Mouse (Mus musculus): ENCODE results near the gene 4931422A03Rik. TPM values are rescaled to one million over a fixed set of nuclear protein-coding genes. Genes with fewer than 3 reads are reported as not detected.

4931422A03Rik gene
- total and polyA plus RNA-seq, 3 experiments = 0.50 to 4.9 TPM; not detected in 1

- Histone ChIP-seq H3K79me2 (ENCODE audit: control insufficient read depth, insufficient read depth, low read length, poor library complexity) (no peaks in the 10 kb centered on the region), H3K4me3 (ENCODE audit: control insufficient read depth in 1 of 2, insufficient read depth in 1 of 2, low read depth in 2 of 2, low read length in 2 of 2) (no peak overlapping the region), H3K9ac (ENCODE audit: control insufficient read depth, low read depth, low read length, poor library complexity, severe bottlenecking) (no peak overlapping the region), H3K36me3 (ENCODE audit: control insufficient read depth in 1 of 2, insufficient read depth in 2 of 2, low read length in 2 of 2) (peaks cover 8 to 20% of the 10 kb centered on the region in 2 experiments), H3K4me1 (ENCODE audit: control insufficient read depth in 1 of 2, insufficient read depth in 2 of 2, low read length in 2 of 2) (no peaks in the 10 kb centered on the region), H3K27me3 (ENCODE audit: control insufficient read depth in 1 of 2, insufficient read depth in 2 of 2, low read length in 2 of 2) (no peaks in the 10 kb centered on the region), H3K9me3 (replicated peaks; ENCODE audit: insufficient read depth, low read length) (no peaks in the 10 kb centered on the region), H3K27ac (ENCODE audit: control insufficient read depth, low read depth, low read length) (no peak overlapping the region)
- no peak for DNase-seq (ENCODE audit: low read depth, low spot score)
- TF ChIP-seq RAD21 (IDR thresholded peaks at IDR 0.05; ENCODE audit: low read depth, low read length) (no peak), ZC3H11A (IDR thresholded peaks at IDR 0.05; ENCODE audit: low read depth, low read length) (no peak), NRF1 (IDR thresholded peaks at IDR 0.05; ENCODE audit: insufficient read depth, low read depth, low read length, poor library complexity, severe bottlenecking) (no peak), MAFK (IDR thresholded peaks at IDR 0.05; ENCODE audit: borderline replicate concordance, low read depth, low read length) (no peak), SIN3A (IDR thresholded peaks at IDR 0.05; ENCODE audit: low read length) (no peak), GABPA (IDR thresholded peaks at IDR 0.05; ENCODE audit: low read depth, low read length) (no peak), MAZ (IDR thresholded peaks at IDR 0.05; ENCODE audit: low read depth, low read length) (no peak), HCFC1 (IDR thresholded peaks at IDR 0.05; ENCODE audit: low read depth, low read length) (no peak), USF2 (IDR thresholded peaks at IDR 0.05; ENCODE audit: borderline replicate concordance in 1 of 2, insufficient read depth in 1 of 2, low read depth in 1 of 2, low read length in 2 of 2) (no peak)
Observed at GRCm38 (mm10) chr2:104038236-104038635, 10.1 kb upstream of the 4931422A03Rik start.

- Histone ChIP-seq H3K9ac (ENCODE audit: control insufficient read depth, low read depth, low read length, poor library complexity, severe bottlenecking) (no peak overlapping the region), H3K36me3 (ENCODE audit: control insufficient read depth in 1 of 2, insufficient read depth in 2 of 2, low read length in 2 of 2) (peaks cover 8 to 15% of the 10 kb centered on the region in 2 experiments), H3K4me1 (ENCODE audit: control insufficient read depth in 1 of 2, insufficient read depth in 2 of 2, low read length in 2 of 2) (no peaks in the 10 kb centered on the region), H3K27me3 (ENCODE audit: control insufficient read depth in 1 of 2, insufficient read depth in 2 of 2, low read length in 2 of 2) (no peaks in the 10 kb centered on the region), H3K4me3 (ENCODE audit: control insufficient read depth in 1 of 2, insufficient read depth in 1 of 2, low read depth in 2 of 2, low read length in 2 of 2) (no peak overlapping the region), H3K27ac (ENCODE audit: control insufficient read depth, low read depth, low read length) (no peak overlapping the region), H3K9me3 (replicated peaks; ENCODE audit: insufficient read depth, low read length) (no peaks in the 10 kb centered on the region), H3K79me2 (ENCODE audit: control insufficient read depth, insufficient read depth, low read length, poor library complexity) (no peaks in the 10 kb centered on the region; the same call in 1 of the 2 replicates)
- no peak for DNase-seq (ENCODE audit: low read depth, low spot score)
- TF ChIP-seq SMC3 (IDR thresholded peaks at IDR 0.05; ENCODE audit: low read depth, low read length) = no peak
- no peak for TF ChIP-seq E2F4 (IDR thresholded peaks at IDR 0.05; ENCODE audit: borderline replicate concordance, low read depth, low read length)
- TF ChIP-seq GATA1 (IDR thresholded peaks at IDR 0.05; ENCODE audit: low read depth, low read length) = 0 out of 2 replicates have a peak, but pooled peaks have one; percentile 15
Observed at GRCm38 (mm10) chr2:104036316-104036715, 8.2 kb upstream of the 4931422A03Rik start.

- H3K36me3 ChIP-seq (ENCODE audit: control insufficient read depth in 1 of 2, insufficient read depth in 2 of 2, low read length in 2 of 2) = peaks cover 8 to 15% of the 10 kb centered on the region in 2 experiments
- H3K9me3 ChIP-seq (replicated peaks; ENCODE audit: insufficient read depth, low read length) = no peaks in the 10 kb centered on the region
- no peak overlapping the region for H3K4me3 ChIP-seq (ENCODE audit: control insufficient read depth in 1 of 2, insufficient read depth in 1 of 2, low read depth in 2 of 2, low read length in 2 of 2)
- TF ChIP-seq SMC3 (IDR thresholded peaks at IDR 0.05; ENCODE audit: low read depth, low read length) (no peak), ZNF384 (IDR thresholded peaks at IDR 0.05; ENCODE audit: low read depth, low read length) (no peak), USF1 (IDR thresholded peaks at IDR 0.05; ENCODE audit: low read depth, low read length) (no peak), USF2 (IDR thresholded peaks at IDR 0.05; ENCODE audit: borderline replicate concordance in 1 of 2, insufficient read depth in 1 of 2, low read depth in 1 of 2, low read length in 2 of 2) (no peak), TBP (IDR thresholded peaks at IDR 0.05; ENCODE audit: low read depth, low read length) (no peak), ZKSCAN1 (IDR thresholded peaks at IDR 0.05; ENCODE audit: low read depth, low read length) (no peak), MEF2A (IDR thresholded peaks at IDR 0.05; ENCODE audit: extremely low read depth, insufficient replicate concordance, low read depth, low read length, poor library complexity, severe bottlenecking) (no peak), SIN3A (IDR thresholded peaks at IDR 0.05; ENCODE audit: low read length) (no peak), TAL1 (IDR thresholded peaks at IDR 0.05; ENCODE audit: low read length) (no peak), TCF12 (IDR thresholded peaks at IDR 0.05; ENCODE audit: low read depth, low read length) (no peak), UBTF (IDR thresholded peaks at IDR 0.05; ENCODE audit: borderline replicate concordance, insufficient read depth, low read depth, low read length) (no peak), MAZ (IDR thresholded peaks at IDR 0.05; ENCODE audit: low read depth, low read length) (no peak), GATA1 (IDR thresholded peaks at IDR 0.05; ENCODE audit: low read depth, low read length) (no peak), CHD1 (IDR thresholded peaks at IDR 0.05; ENCODE audit: low read depth, low read length) (no peak), MXI1 (IDR thresholded peaks at IDR 0.05; ENCODE audit: low read depth, low read length) (no peak)
- H3K27me3 ChIP-seq (ENCODE audit: control insufficient read depth in 1 of 2, insufficient read depth in 2 of 2, low read length in 2 of 2) = no peaks in the 10 kb centered on the region
- no peaks in the 10 kb centered on the region for H3K4me1 ChIP-seq (ENCODE audit: control insufficient read depth in 1 of 2, insufficient read depth in 2 of 2, low read length in 2 of 2)
- no peak overlapping the region for H3K9ac ChIP-seq (ENCODE audit: control insufficient read depth, low read depth, low read length, poor library complexity, severe bottlenecking)
- no peak for DNase-seq (ENCODE audit: low read depth, low spot score)
- H3K27ac ChIP-seq (ENCODE audit: control insufficient read depth, low read depth, low read length) = no peak overlapping the region
- H3K79me2 ChIP-seq (ENCODE audit: control insufficient read depth, insufficient read depth, low read length, poor library complexity) = no peaks in the 10 kb centered on the region; the same call in 1 of the 2 replicates
Observed at GRCm38 (mm10) chr2:104035595-104035994, 7.4 kb upstream of the 4931422A03Rik start.
